Mouse (Mus musculus): ENCODE measurements around the gene Srrm4.

DNA sequence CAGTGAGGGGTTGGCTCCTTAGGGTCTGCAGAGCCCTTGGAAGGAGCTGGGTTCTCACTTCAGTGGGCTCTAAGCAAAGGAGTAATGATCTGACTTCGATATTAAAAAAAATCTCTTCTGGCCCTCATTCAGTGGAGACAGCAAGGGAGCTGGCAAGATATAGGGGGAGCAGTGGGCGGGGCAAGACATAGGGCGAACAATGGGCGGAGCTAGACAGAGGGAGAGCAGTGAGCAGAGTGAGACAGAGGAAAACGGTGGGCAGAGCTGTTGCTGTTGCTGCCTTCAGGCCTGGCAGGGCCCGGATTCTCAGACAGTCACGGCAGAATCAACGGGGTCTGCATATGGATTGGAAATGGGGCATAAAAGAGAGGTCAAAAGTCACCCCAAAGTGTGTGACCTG is 102.0 kb downstream of the Srrm4 start:
- TF ChIP-seq CTCF (IDR thresholded peaks at IDR 0.05; ENCODE audit: control insufficient read depth, insufficient read depth, insufficient read length) = no peak
- TF ChIP-seq MAX (IDR thresholded peaks at IDR 0.05) = no peak

Data from C2C12 (cell line).